Mouse (Mus musculus) hindbrain, embryonic 14.5 days (tissue): Measurements from ENCODE around the gene Slc16a12. TPM values are rescaled to one million over a fixed set of nuclear protein-coding genes. Genes with fewer than 3 reads are reported as not detected.

Experiments
- ATAC-seq: fragments of 200-750 bp; cut with Nextera tagmentation; 2 replicates; pipeline ENCODE4 v1.8.0; 2017; ENCODE audit warnings: moderate number of reproducible peaks, mild to moderate bottlenecking, moderate TSS enrichment, moderate library complexity; ENCODE audit not compliant: low FRiP score
- DNase-seq: peaks from one replicate; pipeline ENCODE4 v3.0.0-alpha.2; 2015; ENCODE audit warnings: low spot score
- H3K27ac ChIP-seq: fragments of 300-500 bp; sonication (generic); 2 replicates; pipeline ENCODE4 v1.5.1; 2014; ENCODE audit warnings: mild to moderate bottlenecking, moderate library complexity
- H3K27me3 ChIP-seq: fragments of 300-500 bp; sonication (generic); 2 replicates; pipeline ENCODE4 v1.6.1; 2014; ENCODE audit warnings: mild to moderate bottlenecking, low read length, mixed read lengths; ENCODE audit not compliant: control insufficient read depth, insufficient read depth
- H3K36me3 ChIP-seq: fragments of 300-500 bp; sonication (generic); replicated peaks from 2 replicates; pipeline ENCODE4 v1.6.1; 2014; ENCODE audit not compliant: control insufficient read depth, insufficient read depth
- H3K4me1 ChIP-seq: fragments of 300-500 bp; sonication (generic); replicated peaks from 2 replicates; pipeline ENCODE4 v1.6.1; 2014; ENCODE audit warnings: antibody characterized with exemption, low read length, mixed read lengths; ENCODE audit not compliant: control insufficient read depth, insufficient read depth
- H3K4me2 ChIP-seq: fragments of 300-500 bp; sonication (generic); replicated peaks from 2 replicates; pipeline ENCODE4 v1.6.1; 2014; ENCODE audit warnings: mild to moderate bottlenecking, moderate library complexity
- H3K4me3 ChIP-seq: fragments of 300-500 bp; sonication (generic); replicated peaks from 2 replicates; pipeline ENCODE4 v1.5.1; 2014; ENCODE audit warnings: mild to moderate bottlenecking, low read length
- H3K9ac ChIP-seq: fragments of 300-500 bp; sonication (generic); 2 replicates; pipeline ENCODE4 v1.6.1; 2014
- H3K9me3 ChIP-seq: fragments of 300-500 bp; sonication (generic); 2 replicates; pipeline ENCODE4 v1.6.1; 2016; ENCODE audit warnings: low read length; ENCODE audit not compliant: control insufficient read depth
- WGBS: fragments of 180-500 bp; shearing (Covaris S2); extraction: QIAGEN DNeasy Blood & Tissue Kit; methylation state at CpG from one replicate; pipeline ENCODE4 v1.1.7; 2014; 5-methylcytosine and 5-hydroxymethylcytosine counted together
- polyA plus RNA-seq: library from polyadenylated mRNA; unstranded; fragments of >200 nt; fragmentation: Nextera tagmentation; extraction: Ambion mirVana; gene quantifications from 2 replicates; pipeline ENCODE4 v1.2.1, GENCODE M21; 2014

Gene Slc16a12
- polyA plus RNA-seq, 1 experiment from 2014 or later, result 4.4 TPM

- WGBS, result 44% methylated on average over 1 of the region's 1 CpGs
- no peak for ATAC-seq
These were observed 48.2 kb downstream of the Slc16a12 start for GRCm38 (mm10) chr19:34698852-34699251.

GRCm38 (mm10) chr19:34698432-34698831, 48.7 kb downstream of the Slc16a12 start:
- 70% methylated on average over 3 of the region's 3 CpGs for WGBS
- Histone ChIP-seq H3K36me3 (no peaks in the 10 kb centered on the region), H3K4me3 (no peak overlapping the region), H3K27me3 (no peaks in the 10 kb centered on the region), H3K27ac (no peak overlapping the region), H3K4me1 (no peaks in the 10 kb centered on the region), H3K9me3 (no peaks in the 10 kb centered on the region), H3K4me2 (no peak overlapping the region), H3K9ac (no peak overlapping the region)
- ATAC-seq (no peak), DNase-seq (no peak)

More at GRCm38 (mm10) chr19:34698852-34699251, 48.2 kb downstream of the Slc16a12 start:
- Histone ChIP-seq H3K9me3 (no peaks in the 10 kb centered on the region), H3K36me3 (no peaks in the 10 kb centered on the region), H3K4me1 (no peaks in the 10 kb centered on the region), H3K4me2 (no peak overlapping the region), H3K27ac (no peak overlapping the region), H3K9ac (no peak overlapping the region), H3K27me3 (no peaks in the 10 kb centered on the region), H3K4me3 (no peak overlapping the region)
- no peak for DNase-seq

- DNase-seq, result no peak
- Histone ChIP-seq H3K9me3 (no peaks in the 10 kb centered on the region), H3K27ac (no peak overlapping the region), H3K4me3 (no peak overlapping the region), H3K9ac (no peak overlapping the region), H3K27me3 (no peaks in the 10 kb centered on the region), H3K36me3 (no peaks in the 10 kb centered on the region), H3K4me2 (no peak overlapping the region), H3K4me1 (no peaks in the 10 kb centered on the region)
- no peak for ATAC-seq
- WGBS, result 85% methylated on average over 2 of the region's 2 CpGs
These were observed 49.6 kb downstream of the Slc16a12 start for GRCm38 (mm10) chr19:34697461-34697860.

GRCm38 (mm10) chr19:34696352-34696986, 50.6 kb downstream of the Slc16a12 start:
- no peak overlapping the region for H3K27ac ChIP-seq
- no peaks in the 10 kb centered on the region for H3K36me3 ChIP-seq
- no peaks in the 10 kb centered on the region for H3K9me3 ChIP-seq
- ATAC-seq (no peak), DNase-seq (no peak)
- no peak overlapping the region for H3K4me3 ChIP-seq
- no peak overlapping the region for H3K9ac ChIP-seq
- no peaks in the 10 kb centered on the region for H3K4me1 ChIP-seq
- no peak overlapping the region for H3K4me2 ChIP-seq
- H3K27me3 ChIP-seq, result no peaks in the 10 kb centered on the region
- 91% methylated on average over 8 of the region's 8 CpGs for WGBS

GRCm38 (mm10) chr19:34691402-34691801, 55.7 kb downstream of the Slc16a12 start:
- no peaks in the 10 kb centered on the region for H3K9me3 ChIP-seq
- no peak overlapping the region for H3K4me3 ChIP-seq
- H3K4me2 ChIP-seq, result no peak overlapping the region
- 93% methylated on average over 6 of the region's 6 CpGs for WGBS
- no peak overlapping the region for H3K9ac ChIP-seq
- H3K36me3 ChIP-seq, result no peaks in the 10 kb centered on the region
- ATAC-seq (no peak), DNase-seq (no peak)
- H3K27ac ChIP-seq, result no peak overlapping the region
- no peaks in the 10 kb centered on the region for H3K27me3 ChIP-seq
- H3K4me1 ChIP-seq, result no peaks in the 10 kb centered on the region

- Histone ChIP-seq H3K4me2 (no peak overlapping the region), H3K9ac (no peak overlapping the region), H3K4me3 (no peak overlapping the region), H3K36me3 (no peaks in the 10 kb centered on the region), H3K4me1 (no peaks in the 10 kb centered on the region), H3K27ac (no peak overlapping the region), H3K27me3 (no peaks in the 10 kb centered on the region), H3K9me3 (no peaks in the 10 kb centered on the region)
- 97% methylated on average over 1 of the region's 1 CpGs for WGBS
- no peak for ATAC-seq
- no peak for DNase-seq
These were observed 61.6 kb downstream of the Slc16a12 start for GRCm38 (mm10) chr19:34685530-34685929.

GRCm38 (mm10) chr19:34684857-34685256, 62.2 kb downstream of the Slc16a12 start:
- Histone ChIP-seq H3K36me3 (no peaks in the 10 kb centered on the region), H3K27ac (no peak overlapping the region), H3K4me2 (no peak overlapping the region), H3K9ac (no peak overlapping the region), H3K9me3 (no peaks in the 10 kb centered on the region), H3K4me1 (no peaks in the 10 kb centered on the region), H3K4me3 (no peak overlapping the region), H3K27me3 (no peaks in the 10 kb centered on the region)
- peak; percentile 66 for DNase-seq
- 46% methylated on average over 1 of the region's 1 CpGs for WGBS
- no peak for ATAC-seq

- DNase-seq, result no peak
- no peaks in the 10 kb centered on the region for H3K4me1 ChIP-seq
- no peaks in the 10 kb centered on the region for H3K36me3 ChIP-seq
- no peak overlapping the region for H3K9ac ChIP-seq
- ATAC-seq, result no peak
- H3K4me2 ChIP-seq, result no peak overlapping the region
- 95% methylated on average over 4 of the region's 4 CpGs for WGBS
- H3K4me3 ChIP-seq, result no peak overlapping the region
- H3K9me3 ChIP-seq, result no peaks in the 10 kb centered on the region
- H3K27ac ChIP-seq, result no peak overlapping the region
- no peaks in the 10 kb centered on the region for H3K27me3 ChIP-seq
These were observed 68.7 kb downstream of the Slc16a12 start for GRCm38 (mm10) chr19:34678428-34678827.

GRCm38 (mm10) chr19:34673476-34673875, 73.6 kb downstream of the Slc16a12 start:
- no peak overlapping the region for H3K9ac ChIP-seq
- H3K36me3 ChIP-seq, result no peaks in the 10 kb centered on the region
- no peak overlapping the region for H3K4me2 ChIP-seq
- 52% methylated on average over 7 of the region's 7 CpGs for WGBS
- H3K9me3 ChIP-seq, result no peaks in the 10 kb centered on the region
- H3K4me1 ChIP-seq, result no peaks in the 10 kb centered on the region
- DNase-seq, result no peak
- H3K27me3 ChIP-seq, result no peaks in the 10 kb centered on the region
- H3K4me3 ChIP-seq, result no peak overlapping the region
- H3K27ac ChIP-seq, result no peak overlapping the region
- no peak for ATAC-seq

GRCm38 (mm10) chr19:34666127-34666526, 81.0 kb downstream of the Slc16a12 start:
- H3K27ac ChIP-seq, result no peak overlapping the region
- WGBS, result 1% methylated on average over 5 of the region's 5 CpGs

More at GRCm38 (mm10) chr19:34666127-34666526, 81.0 kb downstream of the Slc16a12 start:
- 0 out of 2 replicates have a peak, but pooled peaks cover 3% of the 10 kb centered on the region for H3K4me1 ChIP-seq
- no peak overlapping the region for H3K4me2 ChIP-seq
- DNase-seq (peak; percentile 91), ATAC-seq (no peak; the same call in 1 of the 2 replicates)
- no peak overlapping the region for H3K4me3 ChIP-seq
- H3K27me3 ChIP-seq, result no peaks in the 10 kb centered on the region
- no peak overlapping the region for H3K9ac ChIP-seq
- no peaks in the 10 kb centered on the region for H3K36me3 ChIP-seq
- H3K9me3 ChIP-seq, result no peaks in the 10 kb centered on the region
